Mouse (Mus musculus): ENCODE data around the gene Pfas. TPM values are rescaled to one million over a fixed set of nuclear protein-coding genes. Genes with fewer than 3 reads are reported as not detected.
"Not testable (repeated sequence)": the region's sequence is repeated elsewhere in the genome, so short reads cannot be mapped to it uniquely, and the experiment has no call there.

Pfas gene
- total RNA-seq, 2 experiments from 2014 or later = 16.1 to 24.2 TPM

- DNase-seq (ENCODE audit: low spot score in 2 of 2) = no peak
- intact Hi-C loops (cut with DNase I) = no loop called here
Observed at GRCm38 (mm10) chr11:69016755-69017154, 8.5 kb upstream of the Pfas start.

DNA sequence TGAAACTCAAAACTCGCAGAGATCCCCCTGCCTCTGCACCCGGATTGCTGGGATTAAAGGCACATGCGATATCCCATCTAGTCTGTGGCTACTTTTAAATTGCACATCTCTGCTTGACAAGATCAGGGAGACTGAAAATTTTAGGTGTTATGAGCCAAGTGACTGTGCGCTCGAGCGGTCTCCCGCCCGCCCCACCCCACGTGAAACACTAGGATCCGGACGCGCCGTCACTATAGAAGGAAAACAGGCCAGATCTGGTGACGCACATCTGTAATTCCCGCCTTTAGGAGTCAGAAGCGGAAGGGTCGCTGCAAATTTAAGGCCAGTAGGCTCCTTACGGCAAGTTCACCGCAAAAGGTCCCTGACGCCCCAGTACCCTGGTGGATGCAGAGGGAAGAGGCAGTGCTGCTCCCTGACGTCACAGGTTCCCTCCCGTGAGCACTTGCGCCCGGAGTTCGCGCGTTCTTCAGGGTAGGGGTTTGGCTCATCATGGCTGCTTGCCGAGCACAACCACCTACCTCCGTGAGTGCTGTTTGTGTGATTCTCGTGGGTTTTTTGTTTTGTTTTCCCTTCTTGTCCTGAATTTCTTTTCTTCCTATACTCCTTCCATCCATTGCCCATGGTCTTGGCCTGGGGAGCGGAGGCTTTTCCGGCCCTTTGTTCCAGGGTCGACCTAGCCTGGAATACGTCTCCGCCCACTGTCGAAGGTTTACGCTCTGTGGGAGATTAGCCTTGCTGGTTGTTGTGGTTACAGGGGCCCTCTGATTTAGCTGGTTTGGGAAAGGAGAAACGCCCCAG is 7.6 kb upstream of the Pfas start, which contains the start of gene Ctc1:
Ctc1 (plus strand) TSS at position 268 of the 798 bp plus-strand sequence.
- intact Hi-C loops (cut with DNase I) = no loop called here
- peak; percentile 90 to 91 for DNase-seq (ENCODE audit: low spot score in 2 of 2)

- intact Hi-C loops (cut with DNase I) = no loop called here
Observed at GRCm38 (mm10) chr11:69012071-69012601, 3.9 kb upstream of the Pfas start.

DNA sequence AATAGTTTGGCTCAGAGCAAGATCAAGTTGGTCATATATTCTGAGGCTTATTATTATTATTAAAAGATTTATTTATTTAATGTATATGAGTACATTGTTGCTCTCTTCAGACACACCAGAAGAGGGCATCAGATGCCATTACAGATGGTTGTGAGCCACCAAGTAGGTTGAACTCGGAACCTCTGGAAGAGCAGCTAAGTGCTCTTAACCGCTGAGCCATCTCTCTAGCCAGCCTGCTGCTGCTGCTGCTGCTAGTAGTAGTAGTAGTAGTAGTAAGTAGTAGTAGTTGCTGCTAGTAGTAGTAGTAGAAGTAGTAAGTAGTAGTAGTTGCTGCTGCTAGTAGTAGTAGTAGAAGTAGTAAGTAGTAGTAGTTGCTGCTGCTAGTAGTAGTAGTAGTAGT is 3.2 kb upstream of the Pfas start:
- not testable (repeated sequence) for DNase-seq (ENCODE audit: low spot score in 2 of 2)

More at GRCm38 (mm10) chr11:69012071-69012601, 3.9 kb upstream of the Pfas start:
- peak; percentile 87 to 88 for DNase-seq (ENCODE audit: low spot score in 2 of 2)

GRCm38 (mm10) chr11:69010400-69011323 is 2.4 kb upstream of the Pfas start:
- intact Hi-C loops (cut with DNase I) = no loop called here

More for the DNA sequence above, 3.2 kb upstream of the Pfas start:
- intact Hi-C loops (cut with DNase I) = not testable (repeated sequence)

GRCm38 (mm10) chr11:69009508-69009907 is 1.2 kb upstream of the Pfas start:
- DNase-seq (ENCODE audit: low spot score in 2 of 2) = no peak
- intact Hi-C loops (cut with DNase I) = no loop called here

More at GRCm38 (mm10) chr11:69010400-69011323, 2.4 kb upstream of the Pfas start:
- no peak for DNase-seq (ENCODE audit: low spot score in 2 of 2)

GRCm38 (mm10) chr11:69006575-69006974 is 1.7 kb downstream of the Pfas start:
- intact Hi-C loops (cut with DNase I); DNase-seq (ENCODE audit: low spot score in 2 of 2): not testable (repeated sequence)

- DNase-seq (ENCODE audit: low spot score in 2 of 2) = no peak
- intact Hi-C loops (cut with DNase I) = no loop called here
Observed at GRCm38 (mm10) chr11:69005193-69005592, 3.1 kb downstream of the Pfas start.

- no peak for DNase-seq (ENCODE audit: low spot score in 2 of 2)
- intact Hi-C loops (cut with DNase I) = no loop called here
Observed at GRCm38 (mm10) chr11:69003592-69003991, 4.7 kb downstream of the Pfas start.

- intact Hi-C loops (cut with DNase I); DNase-seq (ENCODE audit: low spot score in 2 of 2): not testable (repeated sequence)
Observed at GRCm38 (mm10) chr11:69002782-69003181, 5.5 kb downstream of the Pfas start.

- intact Hi-C loops (cut with DNase I) = no loop called here
- DNase-seq (ENCODE audit: low spot score in 2 of 2) = no peak
Observed at GRCm38 (mm10) chr11:68997080-68997479, 11.2 kb downstream of the Pfas start.

DNA sequence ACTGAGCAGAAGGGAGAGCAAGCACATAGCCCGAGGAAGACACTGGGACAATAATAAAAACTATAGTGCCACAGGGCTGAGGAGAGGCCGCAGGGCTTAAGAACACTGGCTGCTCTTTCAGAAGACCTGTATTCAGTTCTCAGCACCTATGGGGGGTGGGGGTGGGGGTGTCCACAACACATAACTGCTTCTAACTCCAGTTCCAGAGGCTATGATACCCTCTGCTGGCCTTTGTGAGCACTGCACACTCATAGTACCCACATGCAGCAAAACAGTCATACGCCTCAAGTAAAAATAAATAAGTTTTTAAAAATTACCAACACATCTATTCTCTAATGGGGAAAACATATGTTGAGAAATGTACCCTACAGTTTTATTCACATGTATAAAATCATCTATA is 13.9 kb downstream of the Pfas start:
- intact Hi-C loops (cut with DNase I) = no loop called here
- no peak for DNase-seq (ENCODE audit: low spot score in 2 of 2)

GRCm38 (mm10) chr11:68993122-68993521 is 15.1 kb downstream of the Pfas start:
- intact Hi-C loops (cut with DNase I) = no loop called here

DNA sequence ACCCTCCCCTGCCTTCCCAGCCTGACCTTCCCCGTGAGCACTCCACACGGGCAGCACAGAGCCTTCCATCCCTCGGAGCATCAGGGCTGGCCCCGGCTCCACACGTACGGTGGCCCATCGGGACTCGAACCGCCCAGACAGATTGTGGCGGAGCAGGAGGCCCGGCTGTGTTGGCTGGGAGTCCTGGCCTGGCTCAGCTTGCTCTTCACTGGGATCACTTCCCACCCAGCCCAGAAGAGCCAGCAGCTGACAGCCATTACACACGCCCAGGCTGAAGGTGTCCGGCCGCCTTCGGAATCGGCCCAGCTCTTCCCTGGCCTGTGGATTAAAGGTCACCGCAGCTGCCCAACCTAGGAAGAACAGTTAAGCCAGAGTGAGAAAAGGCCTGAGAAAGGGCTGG is 19.9 kb downstream of the Pfas start:
- intact Hi-C loops (cut with DNase I) = no loop called here
- DNase-seq (ENCODE audit: low spot score in 2 of 2) = no peak

More at GRCm38 (mm10) chr11:68993122-68993521, 15.1 kb downstream of the Pfas start:
- DNase-seq (ENCODE audit: low spot score in 2 of 2) = no peak

- intact Hi-C loops (cut with DNase I) = no loop called here
Observed at GRCm38 (mm10) chr11:68987365-68987882, 20.8 kb downstream of the Pfas start.

DNA sequence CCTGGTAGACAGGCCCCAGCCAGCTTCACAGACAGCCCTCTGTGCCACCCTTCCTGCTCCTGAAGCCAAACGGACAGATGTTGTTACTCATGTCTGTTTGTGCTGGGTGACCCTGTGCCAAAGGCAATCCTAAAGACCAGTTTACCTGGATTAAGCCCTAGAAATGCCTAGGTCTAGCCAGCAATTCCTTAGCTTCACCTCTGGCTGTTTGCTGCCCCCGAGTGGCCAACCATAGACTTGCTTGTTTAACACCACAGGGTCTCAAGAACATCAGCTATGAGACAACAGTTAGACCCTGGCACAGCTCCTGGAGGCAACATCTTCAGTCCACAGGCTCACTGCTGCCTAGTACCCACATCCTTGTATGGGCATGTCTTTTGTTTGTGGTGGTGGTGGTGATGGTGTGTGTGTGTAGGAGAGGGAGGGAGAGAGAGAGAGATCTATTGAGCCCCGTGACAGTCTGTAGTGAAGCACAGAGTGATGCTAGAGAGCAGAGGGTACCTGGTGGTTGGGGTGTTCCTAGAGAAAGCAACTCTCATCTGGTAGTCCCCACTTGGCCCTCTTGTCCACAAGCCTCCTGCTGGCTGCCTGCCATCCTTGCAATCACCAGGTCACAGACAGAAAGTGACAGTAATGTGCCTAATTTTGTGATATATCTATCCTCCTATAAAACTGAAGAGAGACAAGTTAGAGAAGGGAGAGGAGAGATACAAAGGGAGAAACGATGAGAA is 25.5 kb downstream of the Pfas start:
- peak; percentile 54 to 62 for DNase-seq (ENCODE audit: low spot score in 2 of 2)
- intact Hi-C loops (cut with DNase I) = loop anchor here (2.0 kb wide), 1 partner anchor 78 kb away; no protein-coding TSS in a partner anchor

More at GRCm38 (mm10) chr11:68987365-68987882, 20.8 kb downstream of the Pfas start:
- DNase-seq (ENCODE audit: low spot score in 2 of 2) = no peak

GRCm38 (mm10) chr11:68980919-68981318 is 27.3 kb downstream of the Pfas start:
- DNase-seq (ENCODE audit: low spot score in 2 of 2) = no peak
- intact Hi-C loops (cut with DNase I) = no loop called here

GRCm38 (mm10) chr11:68979320-68979733 is 28.9 kb downstream of the Pfas start:
- intact Hi-C loops (cut with DNase I) = no loop called here
- DNase-seq (ENCODE audit: low spot score in 2 of 2) = peak in 1 of 2 experiments; percentile 38

GRCm38 (mm10) chr11:68975601-68976000 is 32.7 kb downstream of the Pfas start:
- intact Hi-C loops (cut with DNase I) = no loop called here
- DNase-seq (ENCODE audit: low spot score in 2 of 2) = no peak
